Mouse (Mus musculus) bone marrow, adult 2 months (tissue): ENCODE measurements at regions not wholly inside any gene's neighbourhood (a gene's known extent, or its start where the extent isn't known, plus 50 kb on each side); places are given as distances from the start of the nearest gene placed in this dataset.

Source experiments
- CTCF ChIP-seq: fragments of 200-500 bp; IDR thresholded peaks from 2 replicates; pipeline ENCODE4 v1.5.1; 2011; ENCODE audit warnings: low read length, control low read depth; ENCODE audit not compliant: control insufficient read depth, insufficient read depth
- POLR2A ChIP-seq: fragments of 200-500 bp; IDR thresholded peaks from 2 replicates; pipeline ENCODE4 v1.6.1; 2011; ENCODE audit warnings: low read depth, mild to moderate bottlenecking, control low read depth, low read length, borderline replicate concordance; ENCODE audit not compliant: control insufficient read depth

- no peak for TF ChIP-seq CTCF
- TF ChIP-seq POLR2A = no peak
Observed at GRCm38 (mm10) chr2:22038780-22039179, 188.5 kb upstream of the Myo3a start.
